ENCODE assay signal across 11 mouse cellular contexts in the genomic region with DNA sequence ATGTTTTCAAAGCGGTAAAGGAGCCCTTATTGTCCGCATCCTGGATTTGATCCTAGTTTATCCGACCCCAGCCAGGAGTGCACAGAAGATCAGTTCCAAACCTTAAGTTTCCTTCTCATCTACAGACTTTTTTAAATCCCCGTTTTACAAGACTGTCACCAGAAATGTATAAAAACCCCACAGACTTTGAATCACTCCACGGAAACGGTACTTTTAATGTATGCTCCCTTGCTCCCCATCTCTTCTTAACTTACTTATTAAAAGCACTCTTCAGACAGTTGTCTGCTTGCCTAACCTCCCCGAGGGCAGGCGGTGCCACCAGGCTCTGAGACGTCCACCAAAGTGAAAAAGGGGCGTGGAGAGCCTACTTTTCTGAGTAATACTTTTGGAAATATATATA. TPM values are rescaled to one million over a fixed set of nuclear protein-coding genes. Genes with fewer than 3 reads are reported as not detected.
DNase-seq lines count a peak whose midpoint lies in the region; ATAC-seq and TF ChIP-seq lines count a peak whose summit lies in the region.
"Had no signal": no experiment of that assay in that cellular context is flagged by ENCODE, and none has a peak within 500 bp of the region (broad histone marks: within the 10 kb centered on the region; RNA-seq: fewer than 3 reads in every experiment).

No protein-coding gene starts in this region.

- H3K9ac ChIP-seq in embryonic facial prominence, embryonic 14.5 days (ENCODE audit: low read depth, low read length) = no peak overlapping the region
- H3K9ac ChIP-seq in hindbrain, embryonic 16.5 days (ENCODE audit: low read depth, low read length) = no peak overlapping the region
- H3K9ac ChIP-seq in kidney, embryonic 16.5 days (replicated peaks; ENCODE audit: low read length) = no peak overlapping the region

- peak overlapping the region; percentile 72; the same call in 1 of the 2 replicates for H3K4me2 ChIP-seq in embryonic facial prominence, embryonic 14.5 days (ENCODE audit: low read depth, low read length)
- H3K4me2 ChIP-seq in hindbrain, embryonic 16.5 days (ENCODE audit: low read length) = peak overlapping the region; percentile 54; the same call in 1 of the 2 replicates
- H3K4me2 ChIP-seq in myocyte (ENCODE audit: low read depth) = peak overlapping the region; percentile 75
- no peak overlapping the region for H3K4me2 ChIP-seq in kidney, embryonic 16.5 days (replicated peaks; ENCODE audit: low read depth, low read length)

- peak; percentile 10 for DNase-seq in kidney, adult 2 months
- DNase-seq in kidney, adult 8-10 months = no peak
- no peak for DNase-seq in embryonic facial prominence, embryonic 14.5 days (ENCODE audit: low spot score)
- no peak for DNase-seq in frontal cortex, adult 2 months (ENCODE audit: extremely low spot score in 1 of 2, low spot score in 1 of 2)
- DNase-seq in layer of hippocampus, adult 9-10 months (ENCODE audit: low spot score) = no peak
- DNase-seq: adrenal gland, postnatal 14 days; gastrocnemius, postnatal 25 days; thymus, postnatal 25 days had no signal

- H3K27me3 ChIP-seq in kidney, adult 2 months (replicated peaks; ENCODE audit: control insufficient read depth, insufficient read depth, low read length) = peaks cover 29% of the 10 kb centered on the region
- peaks cover 95% of the 10 kb centered on the region for H3K27me3 ChIP-seq in embryonic facial prominence, embryonic 14.5 days (replicated peaks; ENCODE audit: control insufficient read depth, insufficient read depth, low read length)
- H3K27me3 ChIP-seq in hindbrain, embryonic 16.5 days (replicated peaks; ENCODE audit: control insufficient read depth, insufficient read depth, low read length) = peaks cover 30% of the 10 kb centered on the region
- H3K27me3 ChIP-seq in myocyte (ENCODE audit: control insufficient read depth, insufficient read depth, insufficient read length) = no peaks in the 10 kb centered on the region
- H3K27me3 ChIP-seq in kidney, embryonic 16.5 days (ENCODE audit: insufficient read depth, low read length) = peaks cover 86% of the 10 kb centered on the region

- no peak for TF ChIP-seq POLR2A in kidney, adult 2 months (IDR thresholded peaks at IDR 0.05; ENCODE audit: low read depth, low read length)
- no peak for TF ChIP-seq POLR2A in myocyte (IDR thresholded peaks at IDR 0.05; ENCODE audit: insufficient read length, low read depth)

- WGBS in kidney, adult 2 months = 10% methylated on average over 10 of the region's 10 CpGs
- WGBS in embryonic facial prominence, embryonic 14.5 days = 4% methylated on average over 10 of the region's 10 CpGs
- 1% methylated on average over 10 of the region's 10 CpGs for WGBS in hindbrain, embryonic 16.5 days
- WGBS in kidney, embryonic 16.5 days = 2% methylated on average over 10 of the region's 10 CpGs

- no peak for TF ChIP-seq CTCF in kidney, adult 2 months (conservative IDR thresholded peaks at IDR 0.05; ENCODE audit: insufficient read depth, insufficient read length, low read depth, low read length)

- no peaks in the 10 kb centered on the region for H3K9me3 ChIP-seq in embryonic facial prominence, embryonic 14.5 days (ENCODE audit: control insufficient read depth, low read length)
- H3K9me3 ChIP-seq in hindbrain, embryonic 16.5 days (ENCODE audit: control insufficient read depth, low read length) = no peaks in the 10 kb centered on the region
- H3K9me3 ChIP-seq in kidney, embryonic 16.5 days (ENCODE audit: low read length) = no peaks in the 10 kb centered on the region

- no peak overlapping the region for H3ac ChIP-seq in myocyte (ENCODE audit: control insufficient read depth, insufficient read length)

- no peak overlapping the region for H3K4me3 ChIP-seq in kidney, adult 2 months (ENCODE audit: insufficient read depth, low read depth, low read length)
- H3K4me3 ChIP-seq in embryonic facial prominence, embryonic 14.5 days (ENCODE audit: low read depth, low read length) = peak overlapping the region; percentile 40; the same call in 1 of the 2 replicates
- H3K4me3 ChIP-seq in hindbrain, embryonic 16.5 days (ENCODE audit: low read length) = peak overlapping the region; percentile 34
- H3K4me3 ChIP-seq in myocyte = peak overlapping the region; percentile 44
- no peak overlapping the region for H3K4me3 ChIP-seq in kidney, embryonic 16.5 days (ENCODE audit: low read length)

- no peak for ATAC-seq in embryonic facial prominence, embryonic 14.5 days (ENCODE audit: low read depth)
- ATAC-seq in hindbrain, embryonic 16.5 days = no peak
- ATAC-seq in kidney, embryonic 16.5 days (ENCODE audit: low FRiP score, low TSS enrichment) = no peak

- H3K4me1 ChIP-seq in kidney, adult 2 months (ENCODE audit: control insufficient read depth, insufficient read depth, low read length) = peaks cover 12% of the 10 kb centered on the region; the same call in 1 of the 2 replicates
- peaks cover 13% of the 10 kb centered on the region for H3K4me1 ChIP-seq in embryonic facial prominence, embryonic 14.5 days (ENCODE audit: control insufficient read depth, insufficient read depth, low read length)
- peaks cover 12% of the 10 kb centered on the region for H3K4me1 ChIP-seq in hindbrain, embryonic 16.5 days (ENCODE audit: control insufficient read depth, insufficient read depth, low read depth, low read length)
- peaks cover 23% of the 10 kb centered on the region for H3K4me1 ChIP-seq in kidney, embryonic 16.5 days (ENCODE audit: insufficient read depth, low read length)

- H3K27ac ChIP-seq in kidney, adult 2 months (ENCODE audit: insufficient read depth, low read depth, low read length) = no peak overlapping the region
- no peak overlapping the region for H3K27ac ChIP-seq in embryonic facial prominence, embryonic 14.5 days (replicated peaks; ENCODE audit: low read depth, low read length)
- H3K27ac ChIP-seq in hindbrain, embryonic 16.5 days (ENCODE audit: low read depth, low read length) = no peak overlapping the region
- no peak overlapping the region for H3K27ac ChIP-seq in kidney, embryonic 16.5 days (ENCODE audit: low read length)

- H3K79me2 ChIP-seq in myocyte (ENCODE audit: control insufficient read depth, insufficient read depth) = no peaks in the 10 kb centered on the region

- no peaks in the 10 kb centered on the region for H3K36me3 ChIP-seq in kidney, adult 2 months (ENCODE audit: control insufficient read depth, insufficient read depth, low read length)
- no peaks in the 10 kb centered on the region for H3K36me3 ChIP-seq in embryonic facial prominence, embryonic 14.5 days (ENCODE audit: control insufficient read depth, insufficient read depth, low read length)
- H3K36me3 ChIP-seq in hindbrain, embryonic 16.5 days (ENCODE audit: control insufficient read depth, insufficient read depth, low read length) = no peaks in the 10 kb centered on the region
- H3K36me3 ChIP-seq in myocyte (ENCODE audit: control insufficient read depth, insufficient read depth) = no peaks in the 10 kb centered on the region
- no peaks in the 10 kb centered on the region for H3K36me3 ChIP-seq in kidney, embryonic 16.5 days (ENCODE audit: insufficient read depth, low read length)

TF ChIP-seq in myocyte, 11 proteins besides CTCF, POLR2A, EP300 and RAD21:
- TF ChIP-seq MYOD1 (IDR thresholded peaks at IDR 0.05; ENCODE audit: control insufficient read depth in 1 of 3, insufficient read length in 2 of 3, low read depth in 2 of 3) = no peak
- no peak for TF ChIP-seq REST (IDR thresholded peaks at IDR 0.05; ENCODE audit: insufficient read depth, insufficient read length)

RNA-seq across cellular contexts. Expression of gene Lhx9, which starts 5.6 kb away (rescaled TPM):
- polyA plus RNA-seq in kidney, adult 2 months (2012; rRNA removed) = not detected in 2 replicates
- polyA plus RNA-seq in embryonic facial prominence, embryonic 14.5 days (2014; fragmentation: Nextera tagmentation; extraction: Ambion mirVana) = 0.26 and 0.28 TPM in 2 replicates
- 10.7 and 17.5 TPM in 2 replicates for polyA plus RNA-seq in hindbrain, embryonic 16.5 days (2015; fragmentation: Nextera tagmentation; extraction: Ambion mirVana)
- polyA plus RNA-seq in myocyte (2012; fragmentation: generic; extraction: Trizol) = 0.14 TPM
- polyA plus RNA-seq in frontal cortex, adult 2 months (2012; rRNA removed) = 0.25 and 0.46 TPM in 2 replicates
- polyA plus RNA-seq in kidney, embryonic 16.5 days (2015; fragmentation: Nextera tagmentation; extraction: Ambion mirVana) = 0.18 and 0.32 TPM in 2 replicates

RNA-seq across cellular contexts. Expression of gene 2310009B15Rik, which starts 13.9 kb away (rescaled TPM):
- polyA plus RNA-seq in kidney, adult 2 months (2012; rRNA removed) = 19.8 and 23.1 TPM in 2 replicates
- polyA plus RNA-seq in embryonic facial prominence, embryonic 14.5 days (2014; fragmentation: Nextera tagmentation; extraction: Ambion mirVana) = 34.7 and 36.6 TPM in 2 replicates
- 24.0 and 29.5 TPM in 2 replicates for polyA plus RNA-seq in hindbrain, embryonic 16.5 days (2015; fragmentation: Nextera tagmentation; extraction: Ambion mirVana)
- 66.0 TPM for polyA plus RNA-seq in myocyte (2012; fragmentation: generic; extraction: Trizol)
- 27.0 and 27.1 TPM in 2 replicates for polyA plus RNA-seq in frontal cortex, adult 2 months (2012; rRNA removed)
- polyA plus RNA-seq in kidney, embryonic 16.5 days (2015; fragmentation: Nextera tagmentation; extraction: Ambion mirVana) = 38.7 and 39.0 TPM in 2 replicates

Comparison
In these comparisons a context has a peak if more than half of its experiments do, and no peak if none do; other contexts are left out.
1. H3K4me3 ChIP-seq: peak in embryonic facial prominence, embryonic 14.5 days (single experiment), hindbrain, embryonic 16.5 days (single experiment) and myocyte (single experiment); none in kidney, adult 2 months (single experiment) and kidney, embryonic 16.5 days (single experiment).